9 mouse cellular contexts compared by ENCODE assay signal in genomic region chr6:142878744-142879701, GRCm38 (mm10).
DNase-seq lines count a peak whose midpoint lies in the region; ATAC-seq lines count a peak whose summit lies in the region.
"Had no signal": no experiment of that assay in that cellular context is flagged by ENCODE, and none has a peak within 500 bp of the region (broad histone marks: within the 10 kb centered on the region; RNA-seq: fewer than 3 reads in every experiment).

No protein-coding gene starts in this region.

- no peak overlapping the region for H3K9ac ChIP-seq in hindbrain, embryonic 15.5 days
- no peak overlapping the region for H3K9ac ChIP-seq in liver, embryonic 11.5 days (ENCODE audit: low read depth, low read length)

- 36% methylated on average over 15 of the region's 15 CpGs for whole genome bisulfite sequencing in hindbrain, embryonic 15.5 days
- WGBS in liver, embryonic 11.5 days: 19% methylated on average over 15 of the region's 15 CpGs

- H3K27me3 ChIP-seq in hindbrain, embryonic 15.5 days: no peaks in the 10 kb centered on the region
- no peaks in the 10 kb centered on the region for H3K27me3 ChIP-seq in liver, embryonic 11.5 days (replicated peaks; ENCODE audit: control insufficient read depth, insufficient read depth, low read length)

- H3K4me2 ChIP-seq in hindbrain, embryonic 15.5 days: peak overlapping the region; percentile 0; the same call in 1 of the 2 replicates
- H3K4me2 ChIP-seq in liver, embryonic 11.5 days: peak overlapping the region; percentile 13; the same call in 1 of the 2 replicates

- peaks cover 36% of the 10 kb centered on the region for H3K4me1 ChIP-seq in hindbrain, embryonic 15.5 days (replicated peaks)
- peaks cover 4% of the 10 kb centered on the region for H3K4me1 ChIP-seq in liver, embryonic 11.5 days (replicated peaks; ENCODE audit: control insufficient read depth, insufficient read depth, low read length)

- ATAC-seq in hindbrain, embryonic 15.5 days (ENCODE audit: low FRiP score, low read depth): no peak
- ATAC-seq in liver, embryonic 11.5 days (replicated peaks; ENCODE audit: low FRiP score): peak; percentile 30; the same call in 1 of the 2 replicates

- peak; percentile 37 to 41 for DNase-seq in frontal cortex, postnatal 10 days (ENCODE audit: low spot score in 2 of 2)
- DNase-seq in frontal cortex, postnatal 14 days (ENCODE audit: low spot score in 2 of 2): no peak
- peak; percentile 48 for DNase-seq in Muller cell, postnatal 12 days (ENCODE audit: inconsistent ontology term)
- DNase-seq in embryo, embryonic 10.5 days (ENCODE audit: low spot score): peak; percentile 40
- DNase-seq in liver, embryonic 11.5 days (ENCODE audit: low spot score): no peak
- DNase-seq in right cerebral cortex, postnatal 4 days: peak; percentile 31
- no peak for DNase-seq in thymus, postnatal 10 days (ENCODE audit: low spot score in 2 of 2)

- no peaks in the 10 kb centered on the region for H3K36me3 ChIP-seq in hindbrain, embryonic 15.5 days
- no peaks in the 10 kb centered on the region for H3K36me3 ChIP-seq in liver, embryonic 11.5 days (ENCODE audit: control insufficient read depth, insufficient read depth, low read length)
- H3K36me3 ChIP-seq: G1E had no signal

- H3K4me3 ChIP-seq in hindbrain, embryonic 15.5 days: no peak overlapping the region
- no peak overlapping the region for H3K4me3 ChIP-seq in liver, embryonic 11.5 days (ENCODE audit: low read depth, low read length)

- H3K9me3 ChIP-seq in hindbrain, embryonic 15.5 days: no peaks in the 10 kb centered on the region
- H3K9me3 ChIP-seq in liver, embryonic 11.5 days (ENCODE audit: control insufficient read depth, low read length): no peaks in the 10 kb centered on the region
- H3K9me3 ChIP-seq: G1E had no signal

- H3K27ac ChIP-seq in hindbrain, embryonic 15.5 days (replicated peaks): peak overlapping the region; percentile 36; the same call in 1 of the 2 replicates
- no peak overlapping the region for H3K27ac ChIP-seq in liver, embryonic 11.5 days (ENCODE audit: low read depth, low read length)

Comparison
In these comparisons a context has a peak if more than half of its experiments do, and no peak if none do; other contexts are left out.
1. DNase-seq: peak in frontal cortex, postnatal 10 days (2 of 2), Muller cell, postnatal 12 days (single experiment), embryo, embryonic 10.5 days (single experiment) and right cerebral cortex, postnatal 4 days (single experiment); none in frontal cortex, postnatal 14 days (0 of 2), liver, embryonic 11.5 days (single experiment) and thymus, postnatal 10 days (0 of 2).